Mouse (Mus musculus): Measurements from ENCODE around the gene Atxn10.
A peak's percentile ranks its signal among the peaks of the same experiment; 100 is the strongest.

Gene Atxn10

GRCm38 (mm10) chr15:85469401-85469800, 133.4 kb downstream of the Atxn10 start:
- DNase-seq (ENCODE audit: low spot score in 2 of 2), result no peak

GRCm38 (mm10) chr15:85474697-85475096, 138.7 kb downstream of the Atxn10 start:
- no peak for DNase-seq (ENCODE audit: low spot score in 2 of 2)

- peak; percentile 46 to 82 for DNase-seq (ENCODE audit: low spot score in 2 of 2)
These were observed 141.5 kb downstream of the Atxn10 start for GRCm38 (mm10) chr15:85477584-85477983.

- no peak for DNase-seq (ENCODE audit: low spot score in 2 of 2)
These were observed 143.3 kb downstream of the Atxn10 start for GRCm38 (mm10) chr15:85479365-85479764.

GRCm38 (mm10) chr15:85479919-85480318, 143.9 kb downstream of the Atxn10 start:
- DNase-seq (ENCODE audit: low spot score in 2 of 2), result no peak

- no peak for DNase-seq (ENCODE audit: low spot score in 2 of 2)
These were observed 144.6 kb downstream of the Atxn10 start for GRCm38 (mm10) chr15:85480630-85481029.

GRCm38 (mm10) chr15:85488900-85489299, 152.9 kb downstream of the Atxn10 start:
- DNase-seq (ENCODE audit: low spot score in 2 of 2), result no peak

GRCm38 (mm10) chr15:85489751-85490150, 153.7 kb downstream of the Atxn10 start:
- no peak for DNase-seq (ENCODE audit: low spot score in 2 of 2)

- DNase-seq (ENCODE audit: low spot score in 2 of 2), result no peak
These were observed 158.1 kb downstream of the Atxn10 start for GRCm38 (mm10) chr15:85494163-85494621.

- no peak for DNase-seq (ENCODE audit: low spot score in 2 of 2)
These were observed 161.5 kb downstream of the Atxn10 start for GRCm38 (mm10) chr15:85497548-85497947.

- no peak for DNase-seq (ENCODE audit: low spot score in 2 of 2)
These were observed 162.0 kb downstream of the Atxn10 start for GRCm38 (mm10) chr15:85497981-85498475.

GRCm38 (mm10) chr15:85500267-85500666, 164.2 kb downstream of the Atxn10 start:
- DNase-seq (ENCODE audit: low spot score in 2 of 2), result no peak

- no peak for DNase-seq (ENCODE audit: low spot score in 2 of 2)
These were observed 167.1 kb downstream of the Atxn10 start, which contains the start of gene 7530416G11Rik for GRCm38 (mm10) chr15:85503127-85503526. 7530416G11Rik (minus strand) TSS chr15:85503227.

GRCm38 (mm10) chr15:85505118-85505925, 169.3 kb downstream of the Atxn10 start:
- DNase-seq (ENCODE audit: low spot score in 2 of 2), result no peak

GRCm38 (mm10) chr15:85506680-85507079, 170.6 kb downstream of the Atxn10 start:
- no peak for DNase-seq (ENCODE audit: low spot score in 2 of 2)

GRCm38 (mm10) chr15:85507370-85508014, 171.4 kb downstream of the Atxn10 start:
- DNase-seq (ENCODE audit: low spot score in 2 of 2), result no peak

Measured in spleen, postnatal 4 days (tissue).